Mouse (Mus musculus): ENCODE data around the gene 1600014C23Rik. TPM values are rescaled to one million over a fixed set of nuclear protein-coding genes. Genes with fewer than 3 reads are reported as not detected.

1600014C23Rik gene
- total RNA-seq, 2 experiments from 2014 or later, result not detected

DNA sequence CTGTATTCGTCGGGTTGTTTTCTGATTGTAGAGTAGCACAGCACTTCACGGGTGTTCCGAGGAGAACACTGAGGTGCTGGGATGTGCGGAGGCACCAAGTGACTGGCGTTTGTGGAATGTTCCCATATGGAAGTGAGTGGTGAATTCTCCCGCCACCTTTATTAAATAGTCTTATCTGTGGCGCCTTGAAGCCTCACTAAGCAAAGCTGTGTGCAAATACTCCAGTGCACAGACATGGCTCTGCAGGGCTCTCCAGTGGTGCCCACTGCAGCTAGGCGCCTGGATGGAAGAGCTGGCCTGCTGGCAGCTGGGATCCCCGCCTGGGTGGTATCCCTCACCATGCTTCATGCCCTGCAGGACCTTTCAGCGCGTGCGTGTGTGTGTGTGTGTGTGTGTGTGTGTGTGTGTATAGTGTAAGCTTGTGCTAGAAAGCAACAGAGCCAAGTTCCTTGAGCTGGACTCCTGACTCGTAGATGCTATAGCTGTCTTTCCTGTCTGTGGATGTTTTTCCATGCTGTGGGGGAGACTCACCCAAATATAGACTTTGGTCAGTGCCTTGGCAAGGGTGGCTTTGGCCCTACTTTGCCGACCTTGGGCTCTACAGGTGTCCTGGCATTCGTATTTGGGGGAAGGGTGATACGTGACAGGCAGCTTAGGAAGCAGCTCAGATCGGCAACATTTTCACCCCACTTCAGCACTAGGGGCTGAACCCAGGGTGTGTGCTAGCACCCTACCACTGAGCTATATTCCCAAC lies 39.7 kb downstream of the 1600014C23Rik start:
- ATAC-seq (replicated peaks; ENCODE audit: poor library complexity), result no peak

GRCm38 (mm10) chr17:45692159-45692558 lies 41.5 kb downstream of the 1600014C23Rik start:
- no peak for ATAC-seq (replicated peaks; ENCODE audit: poor library complexity)

- ATAC-seq (replicated peaks; ENCODE audit: poor library complexity), result no peak
Observed at GRCm38 (mm10) chr17:45690044-45690443, 43.6 kb downstream of the 1600014C23Rik start.

- ATAC-seq (replicated peaks; ENCODE audit: poor library complexity), result no peak
Observed at GRCm38 (mm10) chr17:45689120-45689519, 44.5 kb downstream of the 1600014C23Rik start.

DNA sequence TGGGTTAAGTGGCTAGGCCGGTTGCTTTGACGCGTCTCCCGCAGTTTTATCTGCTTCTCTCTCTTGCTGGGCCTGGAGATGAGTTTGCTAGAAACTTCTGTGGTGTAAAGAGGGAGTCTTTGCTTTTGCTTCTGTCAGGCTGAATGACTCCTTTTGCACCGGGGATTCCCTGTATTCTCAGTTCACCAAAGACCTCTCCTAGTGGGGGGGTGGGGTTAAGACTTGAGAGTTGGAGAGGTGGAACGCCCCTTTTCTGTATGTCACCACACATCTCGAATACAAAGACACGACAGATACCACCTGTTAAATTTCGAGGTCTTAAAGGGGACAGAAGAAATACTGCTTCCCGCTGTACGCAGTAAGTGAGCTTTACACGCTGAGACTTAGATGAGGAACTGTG lies 46.9 kb downstream of the 1600014C23Rik start, which contains the start of gene Tmem63b:
Tmem63b (minus strand) TSS at position 190 of the 400 bp plus-strand sequence.
- peak; percentile 42 for ATAC-seq (replicated peaks; ENCODE audit: poor library complexity)

DNA sequence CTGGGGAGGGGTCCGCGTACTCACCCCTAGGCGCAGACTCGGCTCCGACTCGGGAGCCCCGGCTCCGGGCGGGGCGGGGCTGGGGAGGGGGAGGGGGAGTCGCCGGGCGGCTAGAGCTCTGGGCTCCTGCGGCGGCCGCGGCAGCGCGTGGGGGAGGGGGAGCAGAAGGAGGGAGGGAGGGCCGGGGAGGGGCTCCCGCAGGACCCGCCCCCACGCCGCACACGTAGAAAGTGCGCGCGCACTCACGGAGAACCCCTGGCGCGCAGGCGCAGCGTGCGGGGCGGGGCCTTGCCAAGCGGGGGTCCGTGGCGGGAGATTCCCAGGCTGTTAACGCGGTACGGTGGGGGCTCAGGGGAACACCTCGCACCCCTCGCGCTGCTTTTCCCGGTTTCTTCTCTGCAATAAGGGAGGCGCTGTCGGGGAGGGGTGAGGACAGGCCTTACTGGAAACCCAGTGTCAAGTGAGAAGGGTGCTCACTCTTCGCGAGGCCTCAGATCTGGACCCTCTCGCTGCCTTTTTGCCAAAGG lies 47.5 kb downstream of the 1600014C23Rik start, which contains the start of gene Mrpl14:
Mrpl14 (plus strand) TSS at position 230 of the 527 bp plus-strand sequence.
- peak; percentile 78 for ATAC-seq (replicated peaks; ENCODE audit: poor library complexity)

DNA sequence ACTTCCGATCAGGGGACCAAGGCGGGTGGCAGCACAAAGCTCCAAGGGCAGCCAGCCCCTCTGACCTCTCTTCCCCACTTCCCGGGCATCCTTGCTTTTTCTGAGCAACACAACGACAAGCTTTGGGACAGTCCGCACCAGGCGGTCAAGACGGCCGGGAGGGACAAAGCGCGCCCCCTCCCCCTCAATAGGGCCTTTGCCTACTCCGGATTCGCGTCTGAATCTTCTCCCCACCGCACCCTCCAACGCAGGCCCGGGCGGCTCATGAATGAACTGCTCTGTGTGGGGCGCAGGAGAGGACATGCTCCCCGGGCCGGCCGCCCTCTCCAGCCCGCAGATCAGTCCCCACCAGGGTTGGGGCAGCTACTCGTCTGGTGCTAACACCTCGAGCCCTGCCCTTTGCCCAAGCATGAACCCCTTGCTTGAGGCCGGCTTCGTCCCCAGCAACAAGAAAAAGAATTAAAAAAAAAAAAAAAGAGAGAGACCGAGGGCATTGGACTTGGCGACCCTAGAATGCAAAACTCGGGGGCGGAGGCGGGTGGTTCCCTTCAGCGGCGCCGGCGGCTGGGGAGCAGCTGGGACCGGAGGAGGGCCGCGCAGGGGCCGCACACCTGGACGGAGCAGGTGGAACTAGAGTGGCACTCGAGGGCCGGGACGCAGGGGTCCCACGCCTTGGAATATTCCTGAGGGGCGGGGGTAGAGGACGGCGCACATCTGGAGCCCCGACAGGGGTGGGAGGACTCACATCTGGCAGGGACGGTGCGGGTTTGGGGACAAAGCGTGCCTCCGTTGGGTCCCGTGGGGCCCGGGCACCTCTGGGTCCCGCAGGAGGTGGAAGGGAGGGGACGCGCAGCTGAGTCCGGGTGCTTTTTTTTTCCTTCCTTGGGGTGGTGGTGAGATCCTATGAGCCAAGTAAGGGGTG lies 48.2 kb downstream of the 1600014C23Rik start:
- peak; percentile 50 for ATAC-seq (replicated peaks; ENCODE audit: poor library complexity)

- no peak for ATAC-seq (replicated peaks; ENCODE audit: poor library complexity)
Observed at GRCm38 (mm10) chr17:45684667-45685131, 48.9 kb downstream of the 1600014C23Rik start.

Other genes starting within 250 kb of the 1600014C23Rik start
- 4.6 and 4.9 TPM in 2 replicates for gene Aars2, start 227.0 kb downstream of the 1600014C23Rik start, total RNA-seq (2015)
- 7.4 and 9.6 TPM in 2 replicates for gene Aars2, start 227.0 kb downstream of the 1600014C23Rik start, total RNA-seq (2017)
- not detected in 2 replicates for gene Tcte1, start 210.4 kb downstream of the 1600014C23Rik start, total RNA-seq (2015)
- not detected in 2 replicates for gene Tcte1, start 210.4 kb downstream of the 1600014C23Rik start, total RNA-seq (2017)
- 0.12 TPM in 1 of 2 replicates, not detected in the other for gene Tmem151b, start 184.2 kb downstream of the 1600014C23Rik start, total RNA-seq (2015)
- 0.12 TPM in 1 of 2 replicates, not detected in the other for gene Tmem151b, start 184.2 kb downstream of the 1600014C23Rik start, total RNA-seq (2017)
- 5.7 and 7.0 TPM in 2 replicates for gene Nfkbie, start 178.1 kb downstream of the 1600014C23Rik start, total RNA-seq (2015)
- gene Nfkbie, start 178.1 kb downstream of the 1600014C23Rik start, total RNA-seq (2017), result 5.1 and 9.5 TPM in 2 replicates
- 80.2 and 85.9 TPM in 2 replicates for gene Slc35b2, start 170.0 kb downstream of the 1600014C23Rik start, total RNA-seq (2015)
- 84.9 and 120 TPM in 2 replicates for gene Slc35b2, start 170.0 kb downstream of the 1600014C23Rik start, total RNA-seq (2017)
- gene Hsp90ab1, start 160.6 kb downstream of the 1600014C23Rik start, total RNA-seq (2015), result 1,239 and 1,324 TPM in 2 replicates
- gene Hsp90ab1, start 160.6 kb downstream of the 1600014C23Rik start, total RNA-seq (2017), result 2,380 and 2,713 TPM in 2 replicates
- 43.5 and 67.7 TPM in 2 replicates for gene Slc29a1, start 134.2 kb downstream of the 1600014C23Rik start, total RNA-seq (2015)
- 64.1 and 64.3 TPM in 2 replicates for gene Slc29a1, start 134.2 kb downstream of the 1600014C23Rik start, total RNA-seq (2017)
- not detected in 2 replicates for gene Mymx, start 131.7 kb downstream of the 1600014C23Rik start, total RNA-seq (2015)
- gene Mymx, start 131.7 kb downstream of the 1600014C23Rik start, total RNA-seq (2017), result not detected in 2 replicates
- 0.07 TPM in 1 of 2 replicates, not detected in the other for gene Capn11, start 74.5 kb downstream of the 1600014C23Rik start, total RNA-seq (2015)
- gene Capn11, start 74.5 kb downstream of the 1600014C23Rik start, total RNA-seq (2017), result 0.17 TPM in 1 of 2 replicates, not detected in the other
- gene Mrpl14, start 47.5 kb downstream of the 1600014C23Rik start, total RNA-seq (2015), result 35.2 and 47.5 TPM in 2 replicates
- gene Mrpl14, start 47.5 kb downstream of the 1600014C23Rik start, total RNA-seq (2017), result 24.9 and 34.2 TPM in 2 replicates
- 3.9 and 5.0 TPM in 2 replicates for gene Tmem63b, start 46.9 kb downstream of the 1600014C23Rik start, total RNA-seq (2015)
- gene Tmem63b, start 46.9 kb downstream of the 1600014C23Rik start, total RNA-seq (2017), result 2.0 and 5.5 TPM in 2 replicates